Mouse (Mus musculus) layer of hippocampus, adult 6 months (tissue): Measurements from ENCODE around the gene Tent5b. TPM values are rescaled to one million over a fixed set of nuclear protein-coding genes. Genes with fewer than 3 reads are reported as not detected.

ENCODE experiments used
- long read RNA-seq, 2 experiments: library from polyadenylated mRNA; unstranded; transcript quantifications; one replicate each; pipeline ENCODE4 v2.0.0; 2019 to 2020
- polyA plus RNA-seq: library from polyadenylated mRNA; unstranded; fragments of <200 nt; fragmentation: Nextera tagmentation; gene quantifications from 2 replicates; pipeline ENCODE4 v1.2.3, GENCODE M21; 2021

Tent5b gene
- polyA plus RNA-seq: 0.15 and 0.21 TPM in 2 replicates
- long read RNA-seq, experiment 1: 0 reads
- long read RNA-seq, experiment 2: 0 reads

GRCm38 (mm10) chr4:133479458-133480184 lies at the start of gene Tent5b:
Gene Tent5b (plus strand): TSS chr4:133480132.

GRCm38 (mm10) chr4:133498160-133498724 lies 18.3 kb downstream of the Tent5b start, which contains the start of gene Trnp1:
Gene Trnp1 (minus strand): TSS chr4:133498550.

GRCm38 (mm10) chr4:133518601-133519368 lies 38.9 kb downstream of the Tent5b start, which contains the start of gene Kdf1:
Gene Kdf1 (plus strand): TSS chr4:133518963.

Other genes with a start within 250 kb of the Tent5b start
- gene Map3k6, start 239.3 kb upstream of the Tent5b start, polyA plus RNA-seq: 2.6 and 4.7 TPM in 2 replicates
- 0.46 and 0.48 TPM in 2 replicates for gene Sytl1, start 217.0 kb upstream of the Tent5b start, polyA plus RNA-seq
- 183 and 192 TPM in 2 replicates for gene Tmem222, start 202.3 kb upstream of the Tent5b start, polyA plus RNA-seq
- 6.5 and 6.9 TPM in 2 replicates for gene Wdtc1, start 126.7 kb upstream of the Tent5b start, polyA plus RNA-seq
- 10.5 and 11.0 TPM in 2 replicates for gene Slc9a1, start 110.4 kb upstream of the Tent5b start, polyA plus RNA-seq
- 23.5 and 24.8 TPM in 2 replicates for gene Trnp1, start 18.4 kb downstream of the Tent5b start, polyA plus RNA-seq
- gene Kdf1, start 38.8 kb downstream of the Tent5b start, polyA plus RNA-seq: 0.34 and 0.72 TPM in 2 replicates
- 195 and 196 TPM in 2 replicates for gene Nudc, start 65.9 kb downstream of the Tent5b start, polyA plus RNA-seq
- gene Nr0b2, start 73.2 kb downstream of the Tent5b start, polyA plus RNA-seq: 0.13 TPM in 1 of 2 replicates, not detected in the other
- gene Gpatch3, start 94.6 kb downstream of the Tent5b start, polyA plus RNA-seq: 3.6 and 4.2 TPM in 2 replicates
- gene Gpn2, start 104.2 kb downstream of the Tent5b start, polyA plus RNA-seq: 13.7 and 15.9 TPM in 2 replicates
- gene Sfn, start 122.0 kb downstream of the Tent5b start, polyA plus RNA-seq: 0.16 and 0.20 TPM in 2 replicates
- 2.3 and 4.0 TPM in 2 replicates for gene Zdhhc18, start 170.0 kb downstream of the Tent5b start, polyA plus RNA-seq
- gene Pigv, start 192.5 kb downstream of the Tent5b start, polyA plus RNA-seq: 6.2 and 7.7 TPM in 2 replicates